Comparison of ENCODE assay signal across 8 mouse cellular contexts in the genomic region with DNA sequence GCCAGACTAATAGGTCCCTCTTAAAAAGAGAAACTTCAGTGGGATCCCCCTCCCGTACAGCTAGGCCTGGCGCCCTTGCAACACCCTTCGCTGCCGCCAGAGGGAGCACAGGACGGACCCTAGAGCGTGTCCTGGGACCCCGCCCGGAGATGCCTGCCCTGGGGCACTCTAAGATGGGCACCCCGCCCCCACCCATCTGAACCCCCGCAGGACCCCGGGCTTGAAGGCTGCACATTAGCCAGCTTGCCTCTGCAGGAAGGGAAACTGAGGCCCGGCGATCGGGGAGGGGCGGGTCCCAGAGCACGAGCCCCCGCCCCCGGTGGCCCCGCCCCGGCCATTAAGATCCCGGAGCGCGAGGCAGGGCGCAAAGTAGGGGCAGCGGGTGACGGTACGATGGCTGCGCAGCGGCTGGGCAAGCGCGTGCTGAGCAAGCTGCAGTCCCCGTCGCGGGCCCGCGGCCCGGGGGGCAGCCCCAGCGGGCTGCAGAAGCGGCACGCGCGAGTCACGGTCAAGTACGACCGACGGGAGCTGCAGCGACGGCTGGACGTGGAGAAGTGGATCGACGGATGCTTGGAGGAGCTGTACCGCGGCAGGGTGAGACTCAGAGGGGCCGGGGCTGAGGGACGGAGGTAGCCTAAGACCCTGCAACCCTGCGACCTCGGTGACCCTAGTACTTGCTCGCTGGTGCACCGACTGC. TPM values are rescaled to one million over a fixed set of nuclear protein-coding genes. Genes with fewer than 3 reads are reported as not detected.
DNase-seq lines count a peak whose midpoint lies in the region; ATAC-seq lines count a peak whose summit lies in the region.

TSS of gene Ppp1r14a (plus strand) at position 367 of the 697 bp plus-strand sequence.

- peaks cover 66% of the 10 kb centered on the region for H3K27me3 ChIP-seq in embryonic facial prominence, embryonic 10.5 days (replicated peaks; ENCODE audit: low read depth, poor library complexity, severe bottlenecking)
- peaks cover 35% of the 10 kb centered on the region for H3K27me3 ChIP-seq in kidney, embryonic 15.5 days
- peaks cover 26% of the 10 kb centered on the region for H3K27me3 ChIP-seq in liver, embryonic 15.5 days
- H3K27me3 ChIP-seq in neural tube, embryonic 11.5 days (ENCODE audit: control insufficient read depth, insufficient read depth, low read length): no peaks in the 10 kb centered on the region

- peak within 1 kb of the TSS; percentile 62 for H3K9ac ChIP-seq in kidney, embryonic 15.5 days
- H3K9ac ChIP-seq in liver, embryonic 15.5 days: no peak within 1 kb of the TSS; the same call in 1 of the 2 replicates
- H3K9ac ChIP-seq in neural tube, embryonic 11.5 days (ENCODE audit: low read length): peak within 1 kb of the TSS; percentile 70

- H3K4me1 ChIP-seq in embryonic facial prominence, embryonic 10.5 days: peaks cover 56% of the 10 kb centered on the region
- H3K4me1 ChIP-seq in kidney, embryonic 15.5 days: peaks cover 58% of the 10 kb centered on the region
- peaks cover 26% of the 10 kb centered on the region for H3K4me1 ChIP-seq in liver, embryonic 15.5 days (replicated peaks)
- H3K4me1 ChIP-seq in neural tube, embryonic 11.5 days (ENCODE audit: control insufficient read depth, insufficient read depth, low read length): peaks cover 39% of the 10 kb centered on the region

- H3K27ac ChIP-seq in embryonic facial prominence, embryonic 10.5 days (replicated peaks): peak within 1 kb of the TSS; percentile 83
- peak within 1 kb of the TSS; percentile 80 for H3K27ac ChIP-seq in kidney, embryonic 15.5 days
- H3K27ac ChIP-seq in liver, embryonic 15.5 days (replicated peaks): no peak within 1 kb of the TSS
- H3K27ac ChIP-seq in neural tube, embryonic 11.5 days (ENCODE audit: low read depth, low read length): peak within 1 kb of the TSS; percentile 73

- ATAC-seq in kidney, embryonic 15.5 days (replicated peaks; ENCODE audit: low FRiP score): peak; percentile 44; the same call in 1 of the 2 replicates
- ATAC-seq in liver, embryonic 15.5 days (ENCODE audit: insufficient read depth): peak; percentile 63
- ATAC-seq in neural tube, embryonic 11.5 days (ENCODE audit: insufficient read depth, low FRiP score, low TSS enrichment): 0 out of 2 replicates have a peak, but pooled peaks have one; percentile 29

- no peaks in the 10 kb centered on the region for H3K9me3 ChIP-seq in embryonic facial prominence, embryonic 10.5 days
- H3K9me3 ChIP-seq in kidney, embryonic 15.5 days (replicated peaks): no peaks in the 10 kb centered on the region
- no peaks in the 10 kb centered on the region for H3K9me3 ChIP-seq in liver, embryonic 15.5 days (replicated peaks)
- no peaks in the 10 kb centered on the region for H3K9me3 ChIP-seq in neural tube, embryonic 11.5 days (ENCODE audit: control insufficient read depth, low read length)

- under 1% methylated on average over 59 of the region's 59 CpGs for WGBS in embryonic facial prominence, embryonic 10.5 days
- WGBS in kidney, embryonic 15.5 days: under 1% methylated on average over 59 of the region's 59 CpGs
- 2% methylated on average over 59 of the region's 59 CpGs for WGBS in liver, embryonic 15.5 days (ENCODE audit: insufficient replicate concordance)
- under 1% methylated on average over 51 of the region's 59 CpGs for WGBS in neural tube, embryonic 11.5 days

- DNase-seq in right cerebral cortex, postnatal 10 days (ENCODE audit: low spot score in 2 of 2): peak; percentile 50 to 72
- DNase-seq in right cerebral cortex, adult 18-20 months: no peak
- peak; percentile 89 for DNase-seq in embryonic facial prominence, embryonic 10.5 days (ENCODE audit: low spot score)
- DNase-seq in heart, adult 8-10 months (ENCODE audit: low spot score): peak; percentile 65
- DNase-seq in neural tube, embryonic 11.5 days (ENCODE audit: low spot score): peak; percentile 83
- DNase-seq in thymus, postnatal 0 days (ENCODE audit: low spot score): peak; percentile 72

- H3K36me3 ChIP-seq in embryonic facial prominence, embryonic 10.5 days (replicated peaks): no peaks in the 10 kb centered on the region
- no peaks in the 10 kb centered on the region for H3K36me3 ChIP-seq in kidney, embryonic 15.5 days
- H3K36me3 ChIP-seq in liver, embryonic 15.5 days (replicated peaks): no peaks in the 10 kb centered on the region
- no peaks in the 10 kb centered on the region for H3K36me3 ChIP-seq in neural tube, embryonic 11.5 days (ENCODE audit: control insufficient read depth, insufficient read depth, low read length)

- H3K4me3 ChIP-seq in embryonic facial prominence, embryonic 10.5 days: peak within 1 kb of the TSS; percentile 75
- H3K4me3 ChIP-seq in kidney, embryonic 15.5 days (replicated peaks): peak within 1 kb of the TSS; percentile 61
- H3K4me3 ChIP-seq in liver, embryonic 15.5 days (replicated peaks): peak within 1 kb of the TSS; percentile 61
- peak within 1 kb of the TSS; percentile 46 for H3K4me3 ChIP-seq in neural tube, embryonic 11.5 days (ENCODE audit: low read depth, low read length)

- H3K4me2 ChIP-seq in kidney, embryonic 15.5 days: peak within 1 kb of the TSS; percentile 96
- peak within 1 kb of the TSS; percentile 88 for H3K4me2 ChIP-seq in liver, embryonic 15.5 days
- H3K4me2 ChIP-seq in neural tube, embryonic 11.5 days (ENCODE audit: low read depth): peak within 1 kb of the TSS; percentile 69

RNA-seq across cellular contexts. Expression of gene Ppp1r14a, which starts in this region (rescaled TPM):
- polyA plus RNA-seq in embryonic facial prominence, embryonic 10.5 days (2016; fragmentation: Nextera tagmentation; extraction: Ambion mirVana): 29.7 and 30.5 TPM in 2 replicates
- total RNA-seq in heart, adult 8-10 months (2022): 10 to 100 TPM in 1 of 4 experiments, 1 to 10 TPM in 3; 5.4 to 10.1 (median 7.1) TPM
- polyA plus RNA-seq in kidney, embryonic 15.5 days (2015; fragmentation: Nextera tagmentation; extraction: Ambion mirVana): 21.0 and 23.7 TPM in 2 replicates
- polyA plus RNA-seq in liver, embryonic 15.5 days (2015; fragmentation: Nextera tagmentation; extraction: Ambion mirVana): 2.2 and 2.7 TPM in 2 replicates
- 44.2 and 55.8 TPM in 2 replicates for polyA plus RNA-seq in neural tube, embryonic 11.5 days (2014; fragmentation: Nextera tagmentation; extraction: Ambion mirVana)
- 3.1 and 3.4 TPM in 2 replicates for polyA plus RNA-seq in thymus, postnatal 0 days (2015; fragmentation: Nextera tagmentation; extraction: Ambion mirVana)
